Mouse (Mus musculus) intestine, embryonic 16.5 days (tissue): ENCODE data around the gene Gm21776. TPM values are rescaled to one million over a fixed set of nuclear protein-coding genes. Genes with fewer than 3 reads are reported as not detected.
"Not testable (repeated sequence)": the region's sequence is repeated elsewhere in the genome, so short reads cannot be mapped to it uniquely, and the experiment has no call there.

Experiments
- ATAC-seq: fragments of 200-750 bp; cut with Nextera tagmentation; 2 replicates; pipeline ENCODE4 v1.8.0; 2017; ENCODE audit warnings: moderate TSS enrichment, moderate library complexity
- H3K27ac ChIP-seq: fragments of 300-500 bp; sonication (generic); 2 replicates; pipeline ENCODE4 v1.5.1; 2014; ENCODE audit warnings: mild to moderate bottlenecking, low read length
- H3K27me3 ChIP-seq: fragments of 300-500 bp; sonication (generic); replicated peaks from 2 replicates; pipeline ENCODE4 v1.6.1; 2014; ENCODE audit warnings: low read length, control low read depth, mixed read lengths; ENCODE audit not compliant: control insufficient read depth, insufficient read depth
- H3K36me3 ChIP-seq: fragments of 300-500 bp; sonication (generic); 2 replicates; pipeline ENCODE4 v1.6.1; 2014; ENCODE audit warnings: low read length, control low read depth; ENCODE audit not compliant: control insufficient read depth, insufficient read depth
- H3K4me1 ChIP-seq: fragments of 300-500 bp; sonication (generic); 2 replicates; pipeline ENCODE4 v1.6.1; 2014; ENCODE audit warnings: low read length, control low read depth, mixed read lengths; ENCODE audit not compliant: control insufficient read depth, insufficient read depth
- H3K4me2 ChIP-seq: fragments of 300-500 bp; sonication (generic); 2 replicates; pipeline ENCODE4 v1.6.1; 2014; ENCODE audit warnings: low read depth, low read length, control low read depth
- H3K4me3 ChIP-seq: fragments of 300-500 bp; sonication (generic); 2 replicates; pipeline ENCODE4 v1.5.1; 2014; ENCODE audit warnings: mild to moderate bottlenecking, low read length
- H3K9ac ChIP-seq: fragments of 300-500 bp; sonication (generic); 2 replicates; pipeline ENCODE4 v1.6.1; 2014; ENCODE audit warnings: low read depth, low read length
- H3K9me3 ChIP-seq: fragments of 300-500 bp; sonication (generic); 2 replicates; pipeline ENCODE4 v1.6.1; 2016; ENCODE audit warnings: low read length, control low read depth; ENCODE audit not compliant: control insufficient read depth
- WGBS: fragments of 180-500 bp; shearing (Covaris S2); extraction: QIAGEN DNeasy Blood & Tissue Kit; methylation state at CpG from one replicate; pipeline ENCODE4 v1.1.7; 2014; 5-methylcytosine and 5-hydroxymethylcytosine counted together
- polyA plus RNA-seq: library from polyadenylated mRNA; unstranded; fragments of >200 nt; fragmentation: Nextera tagmentation; extraction: Ambion mirVana; gene quantifications from 2 replicates; pipeline ENCODE4 v1.2.1, GENCODE M21; 2015

Gm21776 gene
- polyA plus RNA-seq: not detected in 2 replicates

DNA sequence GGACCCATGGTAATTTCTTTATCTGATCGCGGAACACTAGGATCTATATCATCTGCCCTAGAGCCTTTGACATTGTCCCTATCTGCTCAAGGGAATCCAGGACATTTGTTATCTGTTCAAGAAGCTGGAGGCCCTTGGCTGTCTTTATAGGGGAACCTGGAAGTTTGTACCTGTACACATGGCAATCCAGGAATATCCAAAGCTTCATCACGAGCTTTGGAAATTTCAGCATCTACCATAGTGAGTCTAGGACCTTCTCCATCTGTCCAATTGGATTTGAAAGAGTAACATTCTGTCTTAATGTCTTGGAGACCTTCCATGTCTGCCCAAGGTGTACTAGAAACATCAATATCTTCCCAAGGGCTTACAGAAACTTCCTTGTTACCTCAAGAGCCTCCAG lies at the start of gene Gm21776:
Gene Gm21776 (plus strand): TSS at position 301 of the 400 bp plus-strand sequence.
- ATAC-seq: not testable (repeated sequence)

More for the DNA sequence above, at the start of gene Gm21776:
- not testable (repeated sequence) for H3K27ac ChIP-seq, H3K4me3 ChIP-seq, H3K4me2 ChIP-seq, H3K9me3 ChIP-seq, H3K4me1 ChIP-seq, H3K9ac ChIP-seq, H3K36me3 ChIP-seq, H3K27me3 ChIP-seq
- WGBS: no CpG with 5 or more reads among the region's 3 CpGs
